Mouse (Mus musculus) urinary bladder, postnatal 4 days (tissue): ENCODE measurements around the gene Nfia.

Source experiments
- DNase-seq, 2 experiments: peaks; one replicate each; pipeline ENCODE4 v3.0.0; 2021 to 2022; ENCODE audit warnings: low spot score in 2 of 2

The Nfia gene

GRCm38 (mm10) chr4:97839406-97840101, 67.0 kb downstream of the Nfia start:
- DNase-seq = no peak

GRCm38 (mm10) chr4:97840227-97841062, 67.9 kb downstream of the Nfia start:
- DNase-seq = no peak

- no peak for DNase-seq
These were observed 68.6 kb downstream of the Nfia start for GRCm38 (mm10) chr4:97841063-97841595.

- DNase-seq = no peak
These were observed 69.2 kb downstream of the Nfia start for GRCm38 (mm10) chr4:97841745-97842144.

- DNase-seq = no peak
These were observed 71.6 kb downstream of the Nfia start for GRCm38 (mm10) chr4:97843981-97844690.

- no peak for DNase-seq
These were observed 72.4 kb downstream of the Nfia start for GRCm38 (mm10) chr4:97844899-97845298.

- DNase-seq = no peak
These were observed 75.1 kb downstream of the Nfia start for GRCm38 (mm10) chr4:97847653-97848052.

- DNase-seq = no peak
These were observed 78.5 kb downstream of the Nfia start for GRCm38 (mm10) chr4:97850991-97851390.

GRCm38 (mm10) chr4:97851698-97852097, 79.2 kb downstream of the Nfia start:
- no peak for DNase-seq

- DNase-seq = no peak
These were observed 80.1 kb downstream of the Nfia start for GRCm38 (mm10) chr4:97852626-97853025.

- DNase-seq = no peak
These were observed 82.2 kb downstream of the Nfia start for GRCm38 (mm10) chr4:97854779-97855178.

GRCm38 (mm10) chr4:97855712-97856420, 83.3 kb downstream of the Nfia start:
- DNase-seq = no peak

GRCm38 (mm10) chr4:97857549-97857948, 85.0 kb downstream of the Nfia start:
- DNase-seq = no peak

- DNase-seq = no peak
These were observed 86.9 kb downstream of the Nfia start for GRCm38 (mm10) chr4:97859431-97859830.

GRCm38 (mm10) chr4:97860376-97860775, 87.8 kb downstream of the Nfia start:
- DNase-seq = no peak

- DNase-seq = no peak
These were observed 88.3 kb downstream of the Nfia start for GRCm38 (mm10) chr4:97860791-97861344.

GRCm38 (mm10) chr4:97862379-97862778, 89.8 kb downstream of the Nfia start:
- DNase-seq = no peak

- no peak for DNase-seq
These were observed 91.7 kb downstream of the Nfia start for GRCm38 (mm10) chr4:97864276-97864675.

- no peak for DNase-seq
These were observed 92.9 kb downstream of the Nfia start for GRCm38 (mm10) chr4:97865410-97865953.

- no peak for DNase-seq
These were observed 93.9 kb downstream of the Nfia start for GRCm38 (mm10) chr4:97866463-97866862.
